12 mouse cellular contexts compared by ENCODE assay signal in genomic region chr19:55143391-55144300, GRCm38 (mm10). TPM values are rescaled to one million over a fixed set of nuclear protein-coding genes. Genes with fewer than 3 reads are reported as not detected.
DNase-seq lines count a peak whose midpoint lies in the region; ATAC-seq lines count a peak whose summit lies in the region.
"Had no signal": no experiment of that assay in that cellular context is flagged by ENCODE, and none has a peak within 500 bp of the region (broad histone marks: within the 10 kb centered on the region; RNA-seq: fewer than 3 reads in every experiment).

No protein-coding gene starts in this region.

- H3K27ac ChIP-seq in heart, embryonic 10.5 days: peak overlapping the region; percentile 64
- H3K27ac ChIP-seq in forebrain, embryonic 10.5 days: peak overlapping the region; percentile 94
- H3K27ac ChIP-seq in midbrain, embryonic 12.5 days (replicated peaks): peak overlapping the region; percentile 93

- WGBS in heart, embryonic 10.5 days: 51% methylated on average over 11 of the region's 11 CpGs
- 5% methylated on average over 11 of the region's 11 CpGs for WGBS in forebrain, embryonic 10.5 days
- WGBS in midbrain, embryonic 12.5 days: 6% methylated on average over 11 of the region's 11 CpGs

- H3K4me1 ChIP-seq in heart, embryonic 10.5 days: peaks cover 20% of the 10 kb centered on the region
- peaks cover 49% of the 10 kb centered on the region for H3K4me1 ChIP-seq in forebrain, embryonic 10.5 days
- H3K4me1 ChIP-seq in midbrain, embryonic 12.5 days: peaks cover 38% of the 10 kb centered on the region

- H3K4me3 ChIP-seq in heart, embryonic 10.5 days: no peak overlapping the region
- H3K4me3 ChIP-seq in forebrain, embryonic 10.5 days: peak overlapping the region; percentile 20
- no peak overlapping the region for H3K4me3 ChIP-seq in midbrain, embryonic 12.5 days

- no peak for DNase-seq in heart, embryonic 10.5 days (ENCODE audit: low spot score)
- no peak for DNase-seq in heart, postnatal 25 days (ENCODE audit: low spot score)
- peak; percentile 17 for DNase-seq in Muller cell, postnatal 12 days (ENCODE audit: inconsistent ontology term)
- peak; percentile 73 for DNase-seq in forebrain, embryonic 10.5 days (ENCODE audit: extremely low spot score, low spot score)
- no peak for DNase-seq in left cerebral cortex, postnatal 14 days (ENCODE audit: low spot score in 2 of 2)
- DNase-seq in urinary bladder, postnatal 25 days (ENCODE audit: low spot score): no peak
- no peak for DNase-seq in urinary bladder, adult 18-20 months (ENCODE audit: low spot score in 2 of 2)
- DNase-seq: heart, adult 11 months; kidney, adult 18-20 months had no signal

- H3K27me3 ChIP-seq in heart, embryonic 10.5 days (ENCODE audit: insufficient read depth, poor library complexity, severe bottlenecking): no peaks in the 10 kb centered on the region
- no peaks in the 10 kb centered on the region for H3K27me3 ChIP-seq in forebrain, embryonic 10.5 days (ENCODE audit: poor library complexity, severe bottlenecking)
- no peaks in the 10 kb centered on the region for H3K27me3 ChIP-seq in midbrain, embryonic 12.5 days

- no peak overlapping the region for H3K9ac ChIP-seq in midbrain, embryonic 12.5 days (replicated peaks)

- no peaks in the 10 kb centered on the region for H3K36me3 ChIP-seq in heart, embryonic 10.5 days
- H3K36me3 ChIP-seq in forebrain, embryonic 10.5 days (replicated peaks): no peaks in the 10 kb centered on the region
- H3K36me3 ChIP-seq in midbrain, embryonic 12.5 days: no peaks in the 10 kb centered on the region

- intact Hi-C loops in heart, postnatal 25 days (cut with DNase I): no loop called here
- intact Hi-C loops in left cerebral cortex, postnatal 14 days (cut with DNase I): no loop called here

- H3K4me2 ChIP-seq in midbrain, embryonic 12.5 days (replicated peaks): peak overlapping the region; percentile 26; the same call in 1 of the 2 replicates

- H3K9me3 ChIP-seq in heart, embryonic 10.5 days: no peaks in the 10 kb centered on the region
- H3K9me3 ChIP-seq in forebrain, embryonic 10.5 days: no peaks in the 10 kb centered on the region
- no peaks in the 10 kb centered on the region for H3K9me3 ChIP-seq in midbrain, embryonic 12.5 days

- peak; percentile 84 for ATAC-seq in midbrain, embryonic 12.5 days (ENCODE audit: low FRiP score, low read depth)

RNA-seq across cellular contexts. Expression of gene Gpam, which starts 16.6 kb away (rescaled TPM):
- polyA plus RNA-seq in heart, embryonic 10.5 days (2016; fragmentation: Nextera tagmentation; extraction: Ambion mirVana): 12.8 and 14.9 TPM in 2 replicates
- total RNA-seq in heart, postnatal 25 days (2021): 100 to 1,000 TPM; 143 to 173 TPM
- 21.5 and 22.4 TPM in 2 replicates for polyA plus RNA-seq in forebrain, embryonic 10.5 days (2016; fragmentation: Nextera tagmentation; extraction: Ambion mirVana)
- 26.2 and 27.1 TPM in 2 replicates for polyA plus RNA-seq in midbrain, embryonic 12.5 days (2016; fragmentation: Nextera tagmentation; extraction: Ambion mirVana)
- 10 to 100 TPM; 65.0 to 66.0 TPM for total RNA-seq in left cerebral cortex, postnatal 14 days (2021)

RNA-seq across cellular contexts. Expression of gene Tectb, which starts 36.9 kb away (rescaled TPM):
- 0.08 TPM in 1 of 2 replicates, not detected in the other for polyA plus RNA-seq in heart, embryonic 10.5 days (2016; fragmentation: Nextera tagmentation; extraction: Ambion mirVana)
- under 1 TPM in 1 of 2 experiments, not detected in 1; 0.21 TPM for total RNA-seq in heart, postnatal 25 days (2021)
- polyA plus RNA-seq in forebrain, embryonic 10.5 days (2016; fragmentation: Nextera tagmentation; extraction: Ambion mirVana): not detected in 2 replicates
- 0.31 TPM in 2 replicates for polyA plus RNA-seq in midbrain, embryonic 12.5 days (2016; fragmentation: Nextera tagmentation; extraction: Ambion mirVana)
- under 1 TPM in 1 of 2 experiments, not detected in 1; 0.15 TPM for total RNA-seq in left cerebral cortex, postnatal 14 days (2021)
- total RNA-seq: common myeloid progenitor, adult 5-6 weeks; left cerebral cortex, postnatal 25 days had no signal

Comparison
In these comparisons a context has a peak if more than half of its experiments do, and no peak if none do; other contexts are left out.
1. DNase-seq: peak in Muller cell, postnatal 12 days (single experiment) and forebrain, embryonic 10.5 days (single experiment); none in heart, embryonic 10.5 days (single experiment), heart, postnatal 25 days (single experiment), left cerebral cortex, postnatal 14 days (0 of 2), urinary bladder, postnatal 25 days (single experiment) and urinary bladder, adult 18-20 months (0 of 2).
2. Peak in every context shown above with its lines, with median percentiles within 50 percentile points of each other: H3K27ac ChIP-seq.